Mouse (Mus musculus) CD4-positive, CD25-positive, alpha-beta regulatory T cell, adult 9 weeks (primary cell): ENCODE results near the gene Id3. TPM values are rescaled to one million over a fixed set of nuclear protein-coding genes. Genes with fewer than 3 reads are reported as not detected.

Experiments
- polyA plus RNA-seq: library from polyadenylated mRNA; unstranded; fragments of 100-300 nt; shearing (Covaris generic); gene quantifications from one replicate; pipeline ENCODE4 v1.2.1, GENCODE M21; 2017

Id3 gene
- 271 TPM for polyA plus RNA-seq

GRCm38 (mm10) chr4:136143193-136143976 is at the start of gene Id3:
Gene Id3 (plus strand): TSS chr4:136143497.

GRCm38 (mm10) chr4:136172011-136172541 is 28.8 kb downstream of the Id3 start, which contains the start of gene E2f2:
Gene E2f2 (plus strand): TSS chr4:136172394.

Other genes starting within 250 kb of the Id3 start
- 19.3 TPM for gene Cnr2, start 248.1 kb upstream of the Id3 start, polyA plus RNA-seq
- 127 TPM for gene Fuca1, start 222.8 kb upstream of the Id3 start, polyA plus RNA-seq
- gene Hmgcl, start 197.0 kb upstream of the Id3 start, polyA plus RNA-seq = 92.6 TPM
- 26.8 TPM for gene Gale, start 179.8 kb upstream of the Id3 start, polyA plus RNA-seq
- 371 TPM for gene Lypla2, start 170.9 kb upstream of the Id3 start, polyA plus RNA-seq
- gene Pithd1, start 156.2 kb upstream of the Id3 start, polyA plus RNA-seq = 7.5 TPM
- gene Eloa, start 121.7 kb upstream of the Id3 start, polyA plus RNA-seq = 62.3 TPM
- 454 TPM for gene Rpl11, start 90.1 kb upstream of the Id3 start, polyA plus RNA-seq
- gene E2f2, start 28.9 kb downstream of the Id3 start, polyA plus RNA-seq = 20.7 TPM
- gene Asap3, start 62.9 kb downstream of the Id3 start, polyA plus RNA-seq = 0.15 TPM
- gene Tcea3, start 104.2 kb downstream of the Id3 start, polyA plus RNA-seq = 0.58 TPM
- 12.7 TPM for gene Zfp46, start 141.2 kb downstream of the Id3 start, polyA plus RNA-seq
- gene Hnrnpr, start 167.4 kb downstream of the Id3 start, polyA plus RNA-seq = 147 TPM